Mouse (Mus musculus): ENCODE results near the gene Ttc39a. TPM values are rescaled to one million over a fixed set of nuclear protein-coding genes. Genes with fewer than 3 reads are reported as not detected.

The Ttc39a gene
- total and polyA plus RNA-seq, 3 experiments, result 0.30 to 0.64 (median 0.32) TPM

- H3K79me2 ChIP-seq (replicated peaks; ENCODE audit: control insufficient read depth, extremely low read depth, insufficient read depth, poor library complexity, severe bottlenecking), result no peaks in the 10 kb centered on the region
- H3K27me3 ChIP-seq (replicated peaks), result no peaks in the 10 kb centered on the region
- no peak overlapping the region for H3K27ac ChIP-seq (ENCODE audit: insufficient read depth, low read depth)
- in situ Hi-C loops (cut with MboI; ENCODE audit: low pct_ligation_motif_present, low pct_unique_long_range_greater_than_20kb, low sequenced_read_pairs) (no loop called here), dilution Hi-C loops (cut with MboI; ENCODE audit: extremely low pct_ligation_motif_present, extremely low pct_unique_long_range_greater_than_20kb, low sequenced_read_pairs) (no loop called here)
- no peak overlapping the region for H3K4me3 ChIP-seq (replicated peaks in 1 of 3; ENCODE audit: low read depth in 2 of 3, low read length in 2 of 3, poor library complexity in 1 of 3)
- TF ChIP-seq CTCF (conservative IDR thresholded peaks at IDR 0.05 in 1 of 2, IDR thresholded peaks at IDR 0.05 in 1 of 2; ENCODE audit: low read depth in 2 of 2, low read length in 2 of 2) (peak in 1 of 2 experiments; percentile 32; a peak in 2 of 4 replicates), CHD1 (IDR thresholded peaks at IDR 0.05; ENCODE audit: low read depth, low read length) (no peak)
- peak; percentile 16 for DNase-seq (ENCODE audit: extremely low read depth)
- no peaks in the 10 kb centered on the region for H3K9me3 ChIP-seq (replicated peaks; ENCODE audit: low read length)
- peaks cover 2 to 40% of the 10 kb centered on the region in 2 experiments for H3K36me3 ChIP-seq (replicated peaks in 1 of 2; ENCODE audit: control insufficient read depth in 1 of 2, insufficient read depth in 1 of 2, low read length in 1 of 2)
- no peak overlapping the region for H3K9ac ChIP-seq (ENCODE audit: insufficient read depth, low read depth)
- H3K4me1 ChIP-seq (ENCODE audit: control insufficient read depth in 1 of 2, insufficient read depth in 2 of 2), result peaks cover 0 to 9% of the 10 kb centered on the region in 2 experiments; a peak in 1 of 4 replicates
- H3K4me2 ChIP-seq (ENCODE audit: insufficient read depth, low read depth, poor library complexity, severe bottlenecking), result no peak overlapping the region
Observed at GRCm38 (mm10) chr4:109439101-109439500, 32.7 kb downstream of the Ttc39a start.

GRCm38 (mm10) chr4:109439825-109440248 lies 33.4 kb downstream of the Ttc39a start:
- Histone ChIP-seq H3K36me3 (replicated peaks in 1 of 2; ENCODE audit: control insufficient read depth in 1 of 2, insufficient read depth in 1 of 2, low read length in 1 of 2) (peaks cover 3 to 42% of the 10 kb centered on the region in 2 experiments), H3K9ac (ENCODE audit: insufficient read depth, low read depth) (no peak overlapping the region), H3K27ac (ENCODE audit: insufficient read depth, low read depth) (no peak overlapping the region), H3K79me2 (replicated peaks; ENCODE audit: control insufficient read depth, extremely low read depth, insufficient read depth, poor library complexity, severe bottlenecking) (no peaks in the 10 kb centered on the region), H3K4me1 (ENCODE audit: control insufficient read depth in 1 of 2, insufficient read depth in 2 of 2) (peaks cover 0 to 4% of the 10 kb centered on the region in 2 experiments; a peak in 1 of 4 replicates), H3K4me3 (replicated peaks in 1 of 3; ENCODE audit: low read depth in 2 of 3, low read length in 2 of 3, poor library complexity in 1 of 3) (no peak overlapping the region), H3K4me2 (ENCODE audit: insufficient read depth, low read depth, poor library complexity, severe bottlenecking) (no peak overlapping the region), H3K27me3 (replicated peaks) (no peaks in the 10 kb centered on the region), H3K9me3 (replicated peaks; ENCODE audit: low read length) (no peaks in the 10 kb centered on the region)
- dilution Hi-C loops (cut with MboI; ENCODE audit: extremely low pct_ligation_motif_present, extremely low pct_unique_long_range_greater_than_20kb, low sequenced_read_pairs) (no loop called here), in situ Hi-C loops (cut with MboI; ENCODE audit: low pct_ligation_motif_present, low pct_unique_long_range_greater_than_20kb, low sequenced_read_pairs) (no loop called here)
- TF ChIP-seq POLR2A (IDR thresholded peaks at IDR 0.05; ENCODE audit: low read depth, low read length) (no peak), PAX5 (IDR thresholded peaks at IDR 0.05; ENCODE audit: low read length) (no peak), IRF4 (IDR thresholded peaks at IDR 0.05; ENCODE audit: low read depth, low read length) (no peak), MEF2A (IDR thresholded peaks at IDR 0.05; ENCODE audit: borderline replicate concordance, low read depth, low read length) (no peak), MXI1 (IDR thresholded peaks at IDR 0.05; ENCODE audit: low read depth, low read length) (no peak), TBP (conservative IDR thresholded peaks at IDR 0.05; ENCODE audit: low read depth, low read length) (no peak), RCOR1 (conservative IDR thresholded peaks at IDR 0.05; ENCODE audit: low read depth, low read length) (no peak), EP300 (IDR thresholded peaks at IDR 0.05; ENCODE audit: low read length) (no peak), NRF1 (IDR thresholded peaks at IDR 0.05; ENCODE audit: low read depth, low read length) (no peak), SMC3 (IDR thresholded peaks at IDR 0.05; ENCODE audit: low read depth, low read length) (no peak), BHLHE40 (IDR thresholded peaks at IDR 0.05; ENCODE audit: low read depth, low read length) (no peak), CTCF (conservative IDR thresholded peaks at IDR 0.05 in 1 of 2, IDR thresholded peaks at IDR 0.05 in 1 of 2; ENCODE audit: low read depth in 2 of 2, low read length in 2 of 2) (no peak), HCFC1 (IDR thresholded peaks at IDR 0.05; ENCODE audit: low read depth, low read length) (no peak), SIN3A (IDR thresholded peaks at IDR 0.05; ENCODE audit: low read length) (no peak), NELFE (IDR thresholded peaks at IDR 0.05; ENCODE audit: low read depth, low read length) (no peak), GABPA (IDR thresholded peaks at IDR 0.05; ENCODE audit: insufficient replicate concordance, low read depth, low read length) (no peak), KAT2A (IDR thresholded peaks at IDR 0.05; ENCODE audit: insufficient replicate concordance, low read length) (no peak), ZNF384 (IDR thresholded peaks at IDR 0.05; ENCODE audit: low read depth, low read length) (no peak)
- no peak for DNase-seq (ENCODE audit: extremely low read depth)

All from CH12.LX (cell line).